Mouse (Mus musculus) hindbrain, embryonic 13.5 days (tissue): ENCODE measurements around the gene Fam183b. TPM values are rescaled to one million over a fixed set of nuclear protein-coding genes. Genes with fewer than 3 reads are reported as not detected.
A peak's percentile ranks its signal among the peaks of the same experiment; 100 is the strongest.
"Not testable (repeated sequence)": the region's sequence is repeated elsewhere in the genome, so short reads cannot be mapped to it uniquely, and the experiment has no call there.

ENCODE experiments used
- ATAC-seq: fragments of 200-750 bp; cut with Nextera tagmentation; 2 replicates; pipeline ENCODE4 v1.8.0; 2017; ENCODE audit warnings: moderate TSS enrichment; ENCODE audit not compliant: low FRiP score
- H3K27ac ChIP-seq: fragments of 300-500 bp; sonication (generic); 2 replicates; pipeline ENCODE4 v1.5.1; 2015; ENCODE audit warnings: inconsistent platforms, mild to moderate bottlenecking, moderate library complexity
- H3K27me3 ChIP-seq: fragments of 300-500 bp; sonication (generic); 2 replicates; pipeline ENCODE4 v1.6.1; 2015; ENCODE audit warnings: mild to moderate bottlenecking, inconsistent platforms
- H3K36me3 ChIP-seq: fragments of 300-500 bp; sonication (generic); 2 replicates; pipeline ENCODE4 v1.6.1; 2015; ENCODE audit warnings: mild to moderate bottlenecking, inconsistent platforms
- H3K4me1 ChIP-seq: fragments of 300-500 bp; sonication (generic); replicated peaks from 2 replicates; pipeline ENCODE4 v1.6.1; 2015; ENCODE audit warnings: inconsistent platforms
- H3K4me2 ChIP-seq: fragments of 300-500 bp; sonication (generic); 2 replicates; pipeline ENCODE4 v1.6.1; 2015; ENCODE audit warnings: inconsistent platforms, mild to moderate bottlenecking, moderate library complexity
- H3K4me3 ChIP-seq: fragments of 300-500 bp; sonication (generic); 2 replicates; pipeline ENCODE4 v1.5.1; 2015; ENCODE audit warnings: mild to moderate bottlenecking, inconsistent platforms
- H3K9ac ChIP-seq: fragments of 300-500 bp; sonication (generic); 2 replicates; pipeline ENCODE4 v1.6.1; 2015; ENCODE audit warnings: mild to moderate bottlenecking, inconsistent platforms
- H3K9me3 ChIP-seq: fragments of 300-500 bp; sonication (generic); 2 replicates; pipeline ENCODE4 v1.6.1; 2016; ENCODE audit warnings: inconsistent platforms
- WGBS: fragments of 180-500 bp; shearing (Covaris S2); methylation state at CpG from one replicate; pipeline ENCODE4 v1.1.7; 2015; 5-methylcytosine and 5-hydroxymethylcytosine counted together
- polyA plus RNA-seq: library from polyadenylated mRNA; unstranded; fragments of >200 nt; fragmentation: Nextera tagmentation; extraction: Ambion mirVana; gene quantifications from 2 replicates; pipeline ENCODE4 v1.2.1, GENCODE M21; 2015

The Fam183b gene
- polyA plus RNA-seq = 9.2 and 10.8 TPM in 2 replicates

DNA sequence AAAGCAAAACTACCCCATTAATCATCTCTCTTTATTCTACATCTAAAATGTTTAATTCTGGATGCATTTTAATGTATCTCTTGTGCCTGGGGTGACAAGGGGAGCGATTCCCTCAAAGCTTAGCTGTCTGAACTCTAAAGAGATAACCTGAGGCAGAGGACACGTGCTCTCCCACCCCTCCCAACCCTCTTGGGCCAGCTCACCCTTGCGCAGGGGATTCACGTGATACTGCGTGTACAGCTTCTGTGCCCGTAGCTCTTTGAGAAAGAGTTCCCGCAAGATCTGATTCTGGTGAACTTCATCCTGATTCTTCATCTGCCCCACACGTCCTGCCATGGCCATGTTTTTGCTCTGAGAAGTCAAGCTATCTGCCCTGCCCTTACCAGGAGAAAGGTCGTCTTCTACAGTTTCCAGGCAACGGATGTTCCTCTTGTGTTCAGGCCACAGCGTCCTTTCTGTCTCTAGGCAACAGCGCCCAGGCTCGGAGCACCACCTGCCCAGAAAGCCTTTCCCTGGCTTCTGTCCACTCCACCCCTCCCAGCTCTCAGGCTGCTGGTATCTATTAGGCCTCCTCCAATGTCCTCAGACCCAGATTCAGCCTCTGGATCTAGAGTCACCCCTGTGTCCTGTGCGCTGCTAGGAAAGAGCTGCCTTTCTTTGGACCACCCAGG is at the start of gene Fam183b:
TSS of gene Fam183b (minus strand) at position 403 of the 671 bp plus-strand sequence.
- no peaks in the 10 kb centered on the region for H3K36me3 ChIP-seq
- H3K27me3 ChIP-seq = no peaks in the 10 kb centered on the region
- peak within 1 kb of the TSS; percentile 42 for H3K4me2 ChIP-seq
- H3K9me3 ChIP-seq = no peaks in the 10 kb centered on the region
- H3K4me1 ChIP-seq = peaks cover 15% of the 10 kb centered on the region
- 27% methylated on average over 14 of the region's 14 CpGs for WGBS
- ATAC-seq = peak; percentile 71; the same call in 1 of the 2 replicates
- peak within 1 kb of the TSS; percentile 26; the same call in 1 of the 2 replicates for H3K27ac ChIP-seq
- H3K4me3 ChIP-seq = peak within 1 kb of the TSS; percentile 17
- no peak within 1 kb of the TSS; the same call in 1 of the 2 replicates for H3K9ac ChIP-seq

DNA sequence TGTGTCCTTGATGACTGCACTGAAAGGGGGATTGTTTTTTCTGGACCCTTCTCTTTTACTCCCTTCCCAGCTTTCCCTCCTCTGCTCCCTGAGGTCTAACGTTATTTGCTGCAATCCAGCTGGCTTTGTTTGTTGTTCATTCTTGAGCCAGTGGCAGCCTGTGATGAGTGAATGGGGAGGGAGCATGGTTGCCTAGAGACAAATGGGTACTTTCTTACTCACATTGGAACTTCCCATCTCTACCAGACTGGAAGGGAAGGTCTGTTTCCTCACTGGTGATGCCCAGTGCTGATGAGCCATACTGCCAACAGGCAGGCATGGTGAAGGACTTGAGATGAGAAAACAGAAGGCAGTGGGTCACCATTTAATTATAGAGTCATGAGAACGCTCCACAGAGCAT is 48.0 kb upstream of the Fam183b start:
- H3K9me3 ChIP-seq = no peaks in the 10 kb centered on the region
- H3K27me3 ChIP-seq = 0 out of 2 replicates have a peak, but pooled peaks cover 1% of the 10 kb centered on the region
- H3K27ac ChIP-seq = no peak overlapping the region
- peaks cover 56% of the 10 kb centered on the region for H3K36me3 ChIP-seq
- H3K4me3 ChIP-seq = no peak overlapping the region
- H3K4me2 ChIP-seq = no peak overlapping the region
- no peak overlapping the region for H3K9ac ChIP-seq
- 68% methylated on average over 2 of the region's 2 CpGs for WGBS
- no peak for ATAC-seq
- H3K4me1 ChIP-seq = peaks cover 16% of the 10 kb centered on the region

DNA sequence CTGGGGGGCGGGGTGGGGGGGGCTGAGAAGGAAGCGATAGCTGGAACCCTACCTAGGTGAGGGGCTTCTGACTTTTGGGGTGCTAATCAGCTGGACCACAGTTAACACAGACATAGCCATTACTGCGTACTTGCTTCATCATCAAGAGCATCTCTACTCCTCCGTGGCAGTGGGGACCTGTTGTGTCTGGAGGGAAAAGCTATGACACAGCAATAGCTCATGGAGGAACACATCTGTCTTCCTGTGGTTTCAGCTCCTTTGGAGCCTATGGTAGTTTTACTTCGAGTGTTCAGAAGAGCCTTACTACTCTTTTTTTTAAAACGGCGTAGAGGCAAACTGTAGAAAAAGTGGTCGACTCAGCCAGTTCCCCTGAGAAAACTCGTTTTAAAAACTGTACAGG is 45.9 kb upstream of the Fam183b start:
- 0 out of 2 replicates have a peak, but pooled peaks cover 4% of the 10 kb centered on the region for H3K27me3 ChIP-seq
- WGBS = 49% methylated on average over 9 of the region's 9 CpGs
- peaks cover 39% of the 10 kb centered on the region for H3K36me3 ChIP-seq
- peak; percentile 40 for ATAC-seq
- H3K4me1 ChIP-seq = peaks cover 16% of the 10 kb centered on the region
- peak overlapping the region; percentile 96 for H3K9ac ChIP-seq
- H3K4me2 ChIP-seq = peak overlapping the region; percentile 86
- peak overlapping the region; percentile 89 for H3K4me3 ChIP-seq
- peak overlapping the region; percentile 90 for H3K27ac ChIP-seq
- H3K9me3 ChIP-seq = no peaks in the 10 kb centered on the region

DNA sequence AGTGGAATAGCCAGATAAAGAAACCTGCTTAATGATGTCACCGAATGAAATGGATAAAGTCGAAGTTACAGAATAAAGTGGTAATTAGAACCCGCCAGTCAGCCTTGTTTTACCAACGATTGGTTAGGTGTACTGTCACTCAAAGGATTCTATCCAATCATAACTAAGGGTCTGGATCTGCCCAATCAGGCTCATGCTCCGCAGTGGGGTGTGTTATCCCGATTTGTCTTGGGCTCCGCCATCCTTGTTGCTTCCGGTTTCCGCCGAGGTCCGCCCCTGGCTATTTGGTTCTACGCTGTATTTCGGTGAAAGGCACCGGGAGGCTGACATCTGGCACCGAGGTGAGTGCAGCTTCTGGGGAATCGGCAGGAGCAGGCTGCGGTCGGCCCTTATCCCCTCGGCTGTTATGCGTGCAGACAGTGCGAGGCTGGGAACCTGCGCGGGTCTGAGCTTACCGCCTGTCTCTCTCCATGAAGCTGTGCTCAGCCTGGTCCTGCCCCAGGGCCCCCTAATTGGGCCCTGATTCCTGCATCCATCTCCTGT is 45.2 kb upstream of the Fam183b start, which contains the start of gene Gm12258:
TSS of gene Gm12258 (plus strand) at position 240 of the 543 bp plus-strand sequence.
- peaks cover 33% of the 10 kb centered on the region for H3K36me3 ChIP-seq
- H3K27me3 ChIP-seq = 0 out of 2 replicates have a peak, but pooled peaks cover 4% of the 10 kb centered on the region
- peak within 1 kb of the TSS; percentile 89 for H3K4me3 ChIP-seq
- WGBS = under 1% methylated on average over 24 of the region's 24 CpGs
- peak within 1 kb of the TSS; percentile 86 for H3K4me2 ChIP-seq
- peak within 1 kb of the TSS; percentile 96 for H3K9ac ChIP-seq
- no peaks in the 10 kb centered on the region for H3K9me3 ChIP-seq
- H3K4me1 ChIP-seq = peaks cover 16% of the 10 kb centered on the region
- peak within 1 kb of the TSS; percentile 90 for H3K27ac ChIP-seq
- peak; percentile 100 for ATAC-seq

DNA sequence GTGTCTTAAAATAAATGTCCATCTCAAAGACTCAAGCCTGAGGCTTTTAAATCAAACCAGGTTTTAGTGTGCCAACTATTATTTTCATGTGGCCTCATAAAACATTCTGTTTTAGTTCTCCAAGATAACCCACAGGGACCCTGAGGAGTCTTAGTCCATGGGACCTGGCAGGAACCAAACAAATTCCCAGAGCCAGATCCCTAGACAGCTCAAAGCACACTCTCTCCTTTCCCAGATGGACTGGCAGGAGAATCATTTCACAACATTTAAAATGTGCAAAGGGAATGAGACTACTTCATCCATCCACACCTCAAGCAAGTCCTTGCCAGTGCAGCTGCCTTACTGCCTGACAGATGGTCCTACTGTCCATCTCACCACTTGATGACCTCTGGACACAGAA is 37.2 kb upstream of the Fam183b start, which contains the start of gene Olfr311:
TSS of gene Olfr311 (plus strand) at position 301 of the 400 bp plus-strand sequence.
- not testable (repeated sequence) for H3K9me3 ChIP-seq, H3K27me3 ChIP-seq, H3K9ac ChIP-seq, H3K4me3 ChIP-seq, H3K4me2 ChIP-seq, H3K4me1 ChIP-seq, ATAC-seq, H3K27ac ChIP-seq, H3K36me3 ChIP-seq

DNA sequence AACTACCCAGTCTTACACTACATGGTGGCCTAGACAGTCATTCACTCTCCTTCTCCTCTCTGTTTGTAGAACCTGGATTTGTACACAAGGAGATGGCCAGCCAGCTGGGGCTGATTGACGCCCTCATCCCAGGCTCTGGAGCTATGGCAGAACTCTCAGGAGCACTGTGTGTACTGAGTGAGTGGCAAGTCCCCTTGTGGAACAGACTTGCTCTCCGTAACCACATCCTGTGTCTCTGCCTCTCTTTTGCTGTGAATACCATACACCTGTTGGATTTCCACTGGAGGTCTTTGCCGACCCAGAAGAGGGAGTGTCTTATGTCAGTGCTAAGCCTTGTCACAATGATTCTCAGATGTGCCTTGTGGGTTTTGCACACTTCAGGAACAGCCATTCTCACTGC is 30.8 kb upstream of the Fam183b start:
- WGBS = 86% methylated on average over 3 of the region's 3 CpGs
- not testable (repeated sequence) for H3K9ac ChIP-seq, H3K27me3 ChIP-seq, H3K36me3 ChIP-seq, ATAC-seq, H3K4me1 ChIP-seq, H3K9me3 ChIP-seq, H3K4me3 ChIP-seq, H3K4me2 ChIP-seq, H3K27ac ChIP-seq

DNA sequence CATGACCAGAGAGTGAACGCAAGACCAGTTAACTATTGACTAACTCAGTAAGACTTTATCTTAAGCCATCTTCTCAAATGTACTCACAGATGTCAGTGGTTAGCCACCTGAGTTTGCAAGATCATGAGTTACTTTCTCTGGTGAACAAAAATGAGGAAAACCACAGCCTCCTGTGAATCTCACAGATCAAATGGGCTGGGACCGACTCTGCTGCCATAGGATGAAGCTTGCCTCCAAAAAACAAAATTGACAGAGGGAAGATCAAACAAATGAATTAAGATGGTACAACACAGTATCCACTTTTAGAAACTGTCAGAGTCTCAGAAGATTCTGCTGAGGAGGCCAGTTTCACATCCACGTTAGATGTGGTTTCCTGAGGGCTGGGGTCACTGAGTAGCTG is 28.0 kb upstream of the Fam183b start:
- no peak for ATAC-seq
- Histone ChIP-seq H3K4me2 (no peak overlapping the region), H3K9ac (no peak overlapping the region), H3K27me3 (no peaks in the 10 kb centered on the region), H3K27ac (no peak overlapping the region), H3K4me3 (no peak overlapping the region), H3K9me3 (no peaks in the 10 kb centered on the region), H3K4me1 (no peaks in the 10 kb centered on the region), H3K36me3 (no peaks in the 10 kb centered on the region)
- WGBS = 89% methylated on average over 3 of the region's 3 CpGs

DNA sequence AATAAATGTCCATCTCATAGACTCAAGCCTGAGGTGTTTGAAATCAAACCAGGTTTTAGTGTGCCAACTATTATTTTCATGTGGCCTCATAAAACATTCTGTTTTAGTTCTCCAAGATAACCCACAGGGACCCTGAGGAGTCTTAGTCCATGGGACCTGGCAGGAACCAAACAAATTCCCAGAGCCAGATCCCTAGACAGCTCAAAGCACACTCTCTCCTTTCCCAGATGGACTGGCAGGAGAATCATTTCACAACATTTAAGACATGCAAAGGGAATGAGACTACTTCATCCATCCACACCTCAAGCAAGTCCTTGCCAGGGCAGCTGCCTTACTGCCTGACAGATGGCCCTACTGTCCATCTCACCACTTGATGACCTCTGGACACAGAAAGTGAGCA is 27.2 kb upstream of the Fam183b start, which contains the start of gene Olfr312:
TSS of gene Olfr312 (plus strand) at position 301 of the 400 bp plus-strand sequence.
- H3K27me3 ChIP-seq, H3K4me1 ChIP-seq, H3K36me3 ChIP-seq, H3K9ac ChIP-seq, H3K4me3 ChIP-seq, H3K27ac ChIP-seq, H3K4me2 ChIP-seq, ATAC-seq, H3K9me3 ChIP-seq: not testable (repeated sequence)

DNA sequence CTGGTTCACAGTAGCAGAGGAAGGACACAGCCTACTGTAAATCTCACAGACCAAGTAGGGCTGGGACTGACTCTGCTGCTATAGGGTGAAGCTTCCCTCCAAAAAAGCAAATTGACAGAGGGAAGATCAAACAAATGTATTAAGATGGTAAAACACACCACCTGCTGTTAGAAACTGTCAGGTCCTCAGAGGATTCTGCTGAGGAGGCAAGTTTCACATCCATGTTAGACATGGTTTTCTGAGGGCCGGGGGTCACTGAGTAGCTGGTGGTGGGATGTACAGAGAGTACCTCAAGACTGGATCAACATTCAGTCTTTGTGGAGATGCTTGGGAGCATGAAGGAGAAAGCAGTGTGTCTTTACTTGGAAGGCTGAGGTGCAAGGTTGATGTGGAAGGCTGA is 13.9 kb upstream of the Fam183b start:
- Histone ChIP-seq H3K27me3 (no peaks in the 10 kb centered on the region), H3K9ac (no peak overlapping the region), H3K36me3 (no peaks in the 10 kb centered on the region), H3K4me3 (no peak overlapping the region), H3K9me3 (no peaks in the 10 kb centered on the region), H3K4me2 (no peak overlapping the region), H3K27ac (no peak overlapping the region), H3K4me1 (no peaks in the 10 kb centered on the region)
- no peak for ATAC-seq
- WGBS = 91% methylated on average over 1 of the region's 1 CpGs

DNA sequence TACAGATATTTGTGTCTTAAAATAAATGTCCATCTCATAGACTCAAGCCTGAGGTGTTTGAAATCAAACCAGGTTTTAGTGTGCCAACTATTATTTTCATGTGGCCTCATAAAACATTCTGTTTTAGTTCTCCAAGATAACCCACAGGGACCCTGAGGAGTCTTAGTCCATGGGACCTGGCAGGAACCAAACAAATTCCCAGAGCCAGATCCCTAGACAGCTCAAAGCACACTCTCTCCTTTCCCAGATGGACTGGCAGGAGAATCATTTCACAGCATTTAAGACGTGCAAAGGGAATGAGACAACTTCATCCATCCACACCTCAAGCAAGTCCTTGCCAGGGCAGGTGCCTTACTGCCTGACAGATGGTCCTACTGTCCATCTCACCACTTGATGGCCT is 12.9 kb upstream of the Fam183b start, which contains the start of gene Olfr313:
TSS of gene Olfr313 (plus strand) at position 301 of the 400 bp plus-strand sequence.
- H3K4me1 ChIP-seq, H3K27me3 ChIP-seq, H3K4me3 ChIP-seq, H3K36me3 ChIP-seq, ATAC-seq, H3K9ac ChIP-seq, H3K27ac ChIP-seq, H3K4me2 ChIP-seq, H3K9me3 ChIP-seq: not testable (repeated sequence)
- WGBS = 73% methylated on average over 1 of the region's 1 CpGs

DNA sequence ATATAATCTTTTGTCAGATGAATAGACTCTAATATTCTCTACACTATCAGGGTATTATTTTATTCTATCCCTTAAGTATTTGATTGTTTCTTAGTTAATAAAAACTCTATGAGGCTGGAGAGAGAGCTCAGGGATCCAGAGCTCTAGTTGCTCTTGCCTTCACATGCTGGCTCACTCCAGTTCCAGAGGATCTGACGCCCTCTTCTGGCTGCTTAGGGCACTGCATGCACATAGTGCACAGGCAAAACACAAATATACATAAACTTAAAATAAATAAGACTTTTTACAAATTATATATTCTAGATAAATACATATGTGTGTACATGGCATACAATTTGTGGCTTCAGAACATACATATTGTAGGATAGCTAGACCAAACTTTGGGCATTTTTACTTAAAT is 10.2 kb upstream of the Fam183b start:
- ATAC-seq = no peak
- no peaks in the 10 kb centered on the region for H3K9me3 ChIP-seq
- H3K9ac ChIP-seq = no peak overlapping the region
- 0% methylated on average over 1 of the region's 1 CpGs for WGBS
- H3K4me2 ChIP-seq = no peak overlapping the region
- H3K36me3 ChIP-seq = no peaks in the 10 kb centered on the region
- no peak overlapping the region for H3K27ac ChIP-seq
- no peaks in the 10 kb centered on the region for H3K4me1 ChIP-seq
- H3K4me3 ChIP-seq = no peak overlapping the region
- H3K27me3 ChIP-seq = no peaks in the 10 kb centered on the region

DNA sequence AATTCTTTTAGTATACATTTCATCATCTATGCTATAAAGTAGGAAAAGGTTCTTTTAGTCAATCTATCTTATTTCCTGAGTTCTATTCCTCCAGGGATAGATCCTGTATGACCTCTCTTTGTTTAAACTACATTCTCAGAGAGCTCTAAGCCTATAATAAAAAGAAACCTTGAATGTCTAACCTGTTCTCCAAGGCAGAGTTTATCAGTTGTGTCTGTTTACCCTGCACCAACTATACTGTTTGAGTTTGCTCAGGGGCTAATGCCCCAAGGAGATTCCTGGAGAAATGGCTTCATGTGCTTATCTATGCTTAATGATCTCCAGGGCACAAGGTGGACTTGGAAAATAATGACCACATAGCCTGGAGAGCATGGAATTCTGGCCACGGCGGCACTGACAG is 2.6 kb upstream of the Fam183b start:
- Histone ChIP-seq H3K4me1 (peaks cover 15% of the 10 kb centered on the region), H3K9me3 (no peaks in the 10 kb centered on the region), H3K9ac (no peak overlapping the region), H3K4me3 (no peak overlapping the region), H3K27ac (no peak overlapping the region), H3K4me2 (no peak overlapping the region), H3K27me3 (no peaks in the 10 kb centered on the region), H3K36me3 (no peaks in the 10 kb centered on the region)
- ATAC-seq = no peak
- 77% methylated on average over 2 of the region's 2 CpGs for whole genome bisulfite sequencing

DNA sequence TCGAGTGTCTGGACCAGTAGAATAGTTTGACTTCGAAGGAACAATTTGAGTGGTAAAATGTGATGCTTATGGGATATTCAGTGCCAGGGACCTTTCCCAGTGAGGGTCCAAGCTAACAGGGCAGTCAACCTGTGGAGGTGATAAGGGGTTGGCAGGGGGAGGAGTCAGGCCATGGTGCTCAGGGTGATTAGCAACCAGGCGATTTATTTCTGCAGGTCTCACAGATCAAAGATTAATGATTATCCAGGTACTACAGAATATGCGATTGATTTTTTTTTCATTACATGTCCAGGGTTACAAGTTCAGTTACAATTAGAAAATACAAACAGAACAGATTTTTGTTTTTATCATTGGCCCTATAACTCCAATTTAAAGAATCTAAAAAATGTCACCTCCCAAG is 2.1 kb upstream of the Fam183b start:
- Histone ChIP-seq H3K36me3 (no peaks in the 10 kb centered on the region), H3K4me1 (peaks cover 15% of the 10 kb centered on the region), H3K4me2 (no peak overlapping the region), H3K9ac (no peak overlapping the region), H3K4me3 (no peak overlapping the region), H3K9me3 (no peaks in the 10 kb centered on the region), H3K27me3 (no peaks in the 10 kb centered on the region), H3K27ac (no peak overlapping the region)
- no peak for ATAC-seq
- WGBS = 82% methylated on average over 4 of the region's 4 CpGs
